Mouse (Mus musculus): ENCODE data around the gene Gm17677.

The Gm17677 gene

DNA sequence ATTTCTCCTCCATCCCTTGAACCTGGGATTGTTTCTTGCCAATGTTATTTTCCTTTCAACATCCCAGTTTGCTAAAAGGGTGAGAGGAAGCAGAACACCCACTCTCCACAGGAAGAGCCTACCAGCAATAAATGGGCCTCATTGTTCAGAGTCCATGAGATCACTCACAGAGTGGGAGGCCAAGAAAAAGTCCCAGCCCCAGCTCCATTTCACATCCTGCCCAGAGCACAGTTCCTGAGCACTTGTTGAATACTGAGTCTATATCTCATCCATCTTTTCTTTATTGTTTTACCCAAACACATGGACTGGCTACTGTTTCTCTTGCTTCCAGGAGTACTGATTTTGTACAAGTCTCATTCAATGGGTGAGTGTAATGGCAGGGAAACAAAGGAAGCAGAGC is at the start of gene Gm17677:
TSS of gene Gm17677 (plus strand) at position 301 of the 400 bp plus-strand sequence.
- DNase-seq (ENCODE audit: low spot score) = no peak

DNA sequence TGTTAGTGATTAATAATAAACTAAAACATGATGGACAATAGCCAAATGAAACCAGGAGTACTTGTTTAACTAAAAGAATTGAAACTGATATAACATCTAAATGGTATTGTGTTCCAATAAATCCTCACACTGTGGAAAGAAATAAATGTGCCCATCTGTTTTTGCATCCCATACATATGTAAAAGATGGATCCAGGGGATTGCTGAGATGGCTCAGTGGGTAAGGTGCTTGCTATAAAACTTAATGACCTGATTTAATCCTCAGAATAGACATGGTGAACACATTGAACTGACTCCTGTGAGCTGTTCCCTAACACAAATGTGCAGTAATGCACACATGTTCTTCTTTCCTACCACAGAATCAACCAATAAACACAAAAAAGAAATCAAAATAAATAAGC is 48.9 kb upstream of the Gm17677 start:
- no peak for DNase-seq (ENCODE audit: low spot score)

DNA sequence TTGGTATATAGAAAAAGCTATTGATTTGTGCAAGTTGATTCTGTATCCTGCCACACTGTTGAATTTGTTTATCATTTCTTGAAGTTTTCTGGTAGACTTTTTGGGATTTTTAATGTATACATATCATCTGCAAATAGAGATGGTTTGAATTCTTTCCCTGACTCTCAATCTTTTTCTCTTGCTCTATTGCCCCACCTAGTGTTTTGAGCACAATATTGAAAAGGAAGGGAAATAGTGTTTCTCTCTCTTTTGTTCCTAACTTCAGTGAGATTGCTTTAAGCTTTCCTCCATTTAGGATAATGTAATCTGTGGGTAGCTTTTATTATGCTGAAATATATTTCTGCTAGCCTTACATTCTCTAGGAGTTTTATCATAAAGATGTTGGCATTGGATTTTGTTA is 33.6 kb upstream of the Gm17677 start:
- DNase-seq (ENCODE audit: low spot score) = no peak

DNA sequence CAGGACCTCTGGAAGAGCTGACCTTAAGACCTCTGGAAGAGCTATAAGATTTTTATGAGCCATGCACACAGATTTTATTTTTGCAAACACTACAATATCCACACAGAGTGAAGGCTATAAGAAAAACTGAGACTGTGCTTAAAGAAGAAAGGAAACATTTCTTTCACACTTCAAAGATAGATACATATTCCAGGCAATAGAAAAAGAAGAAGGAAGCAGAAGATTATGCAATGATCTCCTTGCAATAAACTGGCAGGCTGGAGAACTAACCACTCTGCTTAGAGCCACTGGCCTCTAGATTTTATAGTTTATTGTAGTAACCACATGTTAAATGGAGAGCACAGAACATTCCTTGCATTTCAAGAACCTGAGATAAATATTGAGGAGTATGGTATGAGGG is 16.0 kb downstream of the Gm17677 start:
- no peak for DNase-seq (ENCODE audit: low spot score)

DNA sequence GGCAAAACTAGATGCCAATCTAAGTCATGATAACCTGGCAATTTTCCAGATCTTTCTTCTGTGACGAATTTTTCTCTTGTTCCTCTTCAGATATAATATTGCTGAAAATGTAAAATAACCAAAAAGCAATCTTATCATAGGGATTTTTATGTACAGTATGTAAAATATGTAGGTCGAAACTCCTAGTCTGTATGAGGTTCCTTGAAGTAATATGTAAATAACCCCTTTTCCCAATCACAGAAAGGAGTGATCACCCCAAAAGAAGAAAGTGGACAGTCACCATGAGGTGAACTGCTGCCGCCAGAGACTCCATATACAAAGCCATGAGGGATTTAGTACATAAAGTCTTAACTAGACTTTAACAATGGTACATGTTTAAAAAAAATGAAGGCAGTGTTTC is 37.2 kb downstream of the Gm17677 start, which contains the start of gene Gm17727:
TSS of gene Gm17727 (minus strand) at position 101 of the 400 bp plus-strand sequence.
- DNase-seq (ENCODE audit: low spot score) = no peak

DNA sequence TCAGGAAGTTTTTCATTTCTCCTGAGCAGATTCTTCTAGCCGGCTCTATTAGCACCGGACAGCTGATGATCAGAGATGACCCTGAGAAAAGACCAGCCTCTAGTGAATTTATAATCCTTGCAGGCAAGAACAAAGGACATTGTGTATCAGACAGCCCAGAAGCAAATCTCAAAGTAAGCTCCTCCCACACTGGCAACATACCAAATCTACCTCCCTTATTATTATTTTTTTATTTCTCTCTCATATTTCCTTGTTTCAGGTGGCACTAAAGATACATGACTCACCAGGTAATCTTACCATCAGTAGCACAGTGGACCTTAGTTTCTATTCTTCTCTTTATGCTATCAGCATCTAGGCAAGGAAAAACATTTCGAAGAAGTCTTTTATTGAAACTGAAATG is 49.2 kb downstream of the Gm17677 start, which contains the start of the genes Gm27235 and D730048I06Rik:
TSS of gene Gm27235 (minus strand) at position 101 of the 400 bp plus-strand sequence.
TSS of gene D730048I06Rik (minus strand) at position 112 of the 400 bp plus-strand sequence.
- peak; percentile 50 for DNase-seq (ENCODE audit: low spot score)

All from testis, postnatal 10 days (tissue).